Mouse (Mus musculus): Measurements from ENCODE around the gene Dhx58. TPM values are rescaled to one million over a fixed set of nuclear protein-coding genes. Genes with fewer than 3 reads are reported as not detected.
A peak's percentile ranks its signal among the peaks of the same experiment; 100 is the strongest.

Dhx58 gene
- polyA plus RNA-seq, 1 experiment from 2014 or later, result 4.3 TPM

DNA sequence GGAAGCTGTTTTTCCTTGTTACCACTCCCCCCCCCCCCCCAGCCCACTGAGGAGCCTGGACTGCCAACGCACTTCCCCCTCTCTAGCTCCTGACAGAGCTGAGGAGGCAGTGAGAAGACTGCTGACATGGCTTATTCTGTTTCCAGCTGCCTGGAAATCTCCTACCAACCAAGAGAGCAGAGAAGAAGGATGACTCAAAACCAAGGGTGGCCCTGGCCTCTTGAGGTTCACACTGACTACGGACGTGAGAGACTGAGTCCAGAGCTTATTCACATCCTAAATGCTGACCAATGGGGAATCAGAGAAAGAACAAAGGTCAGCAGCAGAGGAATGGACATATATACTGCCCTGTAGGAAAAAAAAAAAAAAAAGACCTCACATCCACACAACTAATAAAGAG lies 15.2 kb upstream of the Dhx58 start:
- DNase-seq (ENCODE audit: low spot score), result no peak
- H3K36me3 ChIP-seq (ENCODE audit: control insufficient read depth, insufficient read depth, low read length), result no peaks in the 10 kb centered on the region; the same call in 1 of the 2 replicates
- no peaks in the 10 kb centered on the region for H3K27me3 ChIP-seq (ENCODE audit: control insufficient read depth, insufficient read depth, low read length)
- H3K4me3 ChIP-seq (ENCODE audit: low read depth, low read length), result no peak overlapping the region
- no peak overlapping the region for H3K27ac ChIP-seq (ENCODE audit: low read depth, low read length)
- H3K4me2 ChIP-seq (ENCODE audit: low read depth, low read length, severe bottlenecking), result no peak overlapping the region
- H3K9ac ChIP-seq (ENCODE audit: low read length), result no peak overlapping the region
- ATAC-seq (replicated peaks; ENCODE audit: low FRiP score), result no peak
- peaks cover 2% of the 10 kb centered on the region for H3K4me1 ChIP-seq (replicated peaks; ENCODE audit: control insufficient read depth, insufficient read depth, low read length)
- no peaks in the 10 kb centered on the region for H3K9me3 ChIP-seq (ENCODE audit: control insufficient read depth, low read length)
- 87% methylated on average over 3 of the region's 3 CpGs for WGBS

GRCm38 (mm10) chr11:100718866-100719265 lies 14.8 kb upstream of the Dhx58 start:
- Histone ChIP-seq H3K4me3 (ENCODE audit: low read depth, low read length) (no peak overlapping the region), H3K4me1 (replicated peaks; ENCODE audit: control insufficient read depth, insufficient read depth, low read length) (peaks cover 6% of the 10 kb centered on the region), H3K4me2 (ENCODE audit: low read depth, low read length, severe bottlenecking) (no peak overlapping the region), H3K36me3 (ENCODE audit: control insufficient read depth, insufficient read depth, low read length) (no peaks in the 10 kb centered on the region; the same call in 1 of the 2 replicates), H3K27ac (ENCODE audit: low read depth, low read length) (no peak overlapping the region), H3K9me3 (ENCODE audit: control insufficient read depth, low read length) (no peaks in the 10 kb centered on the region), H3K9ac (ENCODE audit: low read length) (no peak overlapping the region), H3K27me3 (ENCODE audit: control insufficient read depth, insufficient read depth, low read length) (no peaks in the 10 kb centered on the region)
- DNase-seq (ENCODE audit: low spot score), result no peak
- ATAC-seq (replicated peaks; ENCODE audit: low FRiP score), result no peak
- 90% methylated on average over 4 of the region's 4 CpGs for WGBS

DNA sequence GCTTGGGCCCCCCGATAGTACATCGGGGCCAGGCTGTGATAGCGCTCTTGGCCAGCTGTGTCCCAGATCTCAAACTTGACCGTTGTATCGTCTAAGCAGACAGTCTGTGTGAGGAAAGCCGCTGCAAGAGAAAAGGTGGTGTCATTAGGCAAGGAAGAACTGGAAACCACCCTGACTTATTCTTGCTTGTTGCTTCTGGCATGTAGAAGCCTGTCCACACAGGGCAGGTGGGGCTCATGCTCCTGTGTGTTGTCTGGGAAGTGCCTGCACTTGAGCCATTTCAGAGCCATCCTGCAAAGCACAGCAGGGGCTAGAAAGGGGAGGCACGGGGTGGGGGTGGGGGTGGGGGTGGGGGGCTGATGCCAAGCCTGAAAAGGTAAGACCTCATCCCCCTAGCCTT lies 14.4 kb upstream of the Dhx58 start:
- no peak overlapping the region for H3K4me3 ChIP-seq (ENCODE audit: low read depth, low read length)
- no peaks in the 10 kb centered on the region; the same call in 1 of the 2 replicates for H3K36me3 ChIP-seq (ENCODE audit: control insufficient read depth, insufficient read depth, low read length)
- H3K27me3 ChIP-seq (ENCODE audit: control insufficient read depth, insufficient read depth, low read length), result no peaks in the 10 kb centered on the region
- no peak overlapping the region for H3K9ac ChIP-seq (ENCODE audit: low read length)
- no peak for DNase-seq (ENCODE audit: low spot score)
- no peak overlapping the region for H3K27ac ChIP-seq (ENCODE audit: low read depth, low read length)
- H3K4me2 ChIP-seq (ENCODE audit: low read depth, low read length, severe bottlenecking), result no peak overlapping the region
- 92% methylated on average over 7 of the region's 7 CpGs for WGBS
- H3K4me1 ChIP-seq (replicated peaks; ENCODE audit: control insufficient read depth, insufficient read depth, low read length), result peaks cover 11% of the 10 kb centered on the region
- no peak for ATAC-seq (replicated peaks; ENCODE audit: low FRiP score)
- H3K9me3 ChIP-seq (ENCODE audit: control insufficient read depth, low read length), result no peaks in the 10 kb centered on the region

DNA sequence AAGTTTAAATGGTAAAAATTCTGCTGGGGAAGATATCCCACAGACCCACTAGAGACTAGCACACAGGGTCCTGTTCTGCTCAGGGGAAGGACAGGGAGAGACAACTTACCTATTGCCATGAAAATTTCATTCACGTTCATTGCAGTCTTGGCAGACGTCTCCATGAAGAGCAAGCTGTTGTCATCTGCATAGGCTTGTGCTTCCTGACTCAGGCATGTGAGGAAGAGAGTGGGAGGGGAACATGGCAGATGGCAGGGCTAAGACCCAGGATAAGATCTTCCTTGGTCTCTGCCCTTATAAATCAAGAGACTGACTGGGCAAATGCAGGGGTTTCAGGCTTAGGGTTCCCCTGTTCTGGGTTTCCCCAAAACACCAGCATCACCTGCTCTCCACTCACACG lies 12.6 kb upstream of the Dhx58 start:
- no peak overlapping the region for H3K4me3 ChIP-seq (ENCODE audit: low read depth, low read length)
- ATAC-seq (replicated peaks; ENCODE audit: low FRiP score), result no peak
- WGBS, result 92% methylated on average over 3 of the region's 3 CpGs
- H3K27ac ChIP-seq (ENCODE audit: low read depth, low read length), result no peak overlapping the region
- H3K4me2 ChIP-seq (ENCODE audit: low read depth, low read length, severe bottlenecking), result no peak overlapping the region
- H3K36me3 ChIP-seq (ENCODE audit: control insufficient read depth, insufficient read depth, low read length), result no peaks in the 10 kb centered on the region; the same call in 1 of the 2 replicates
- DNase-seq (ENCODE audit: low spot score), result no peak
- H3K9ac ChIP-seq (ENCODE audit: low read length), result no peak overlapping the region
- no peaks in the 10 kb centered on the region for H3K9me3 ChIP-seq (ENCODE audit: control insufficient read depth, low read length)
- H3K4me1 ChIP-seq (replicated peaks; ENCODE audit: control insufficient read depth, insufficient read depth, low read length), result peaks cover 12% of the 10 kb centered on the region
- H3K27me3 ChIP-seq (ENCODE audit: control insufficient read depth, insufficient read depth, low read length), result no peaks in the 10 kb centered on the region

DNA sequence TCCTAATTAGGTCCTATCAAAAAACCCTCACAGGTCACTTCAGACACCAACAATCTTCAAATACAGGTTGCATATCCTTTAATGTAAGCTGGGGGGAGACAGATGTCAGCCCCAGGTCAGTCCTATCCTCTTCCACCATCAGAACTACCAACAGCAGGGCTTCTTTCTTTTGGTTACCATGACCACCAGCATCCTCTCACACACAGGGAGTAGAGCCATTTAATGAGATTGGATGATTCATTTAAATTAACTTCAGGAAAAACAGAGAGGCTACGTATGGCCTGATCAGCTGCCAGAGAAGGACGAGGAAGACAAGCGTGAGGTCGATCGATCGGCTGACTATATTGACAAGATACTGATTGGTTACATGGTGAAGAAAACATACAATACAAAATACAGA lies 10.9 kb upstream of the Dhx58 start:
- H3K27ac ChIP-seq (ENCODE audit: low read depth, low read length), result no peak overlapping the region
- no peaks in the 10 kb centered on the region; the same call in 1 of the 2 replicates for H3K36me3 ChIP-seq (ENCODE audit: control insufficient read depth, insufficient read depth, low read length)
- ATAC-seq (replicated peaks; ENCODE audit: low FRiP score) (no peak), DNase-seq (ENCODE audit: low spot score) (no peak)
- H3K27me3 ChIP-seq (ENCODE audit: control insufficient read depth, insufficient read depth, low read length), result no peaks in the 10 kb centered on the region
- peaks cover 12% of the 10 kb centered on the region for H3K4me1 ChIP-seq (replicated peaks; ENCODE audit: control insufficient read depth, insufficient read depth, low read length)
- WGBS, result 78% methylated on average over 6 of the region's 6 CpGs
- no peaks in the 10 kb centered on the region for H3K9me3 ChIP-seq (ENCODE audit: control insufficient read depth, low read length)
- H3K9ac ChIP-seq (ENCODE audit: low read length), result no peak overlapping the region
- H3K4me2 ChIP-seq (ENCODE audit: low read depth, low read length, severe bottlenecking), result no peak overlapping the region
- H3K4me3 ChIP-seq (ENCODE audit: low read depth, low read length), result no peak overlapping the region

DNA sequence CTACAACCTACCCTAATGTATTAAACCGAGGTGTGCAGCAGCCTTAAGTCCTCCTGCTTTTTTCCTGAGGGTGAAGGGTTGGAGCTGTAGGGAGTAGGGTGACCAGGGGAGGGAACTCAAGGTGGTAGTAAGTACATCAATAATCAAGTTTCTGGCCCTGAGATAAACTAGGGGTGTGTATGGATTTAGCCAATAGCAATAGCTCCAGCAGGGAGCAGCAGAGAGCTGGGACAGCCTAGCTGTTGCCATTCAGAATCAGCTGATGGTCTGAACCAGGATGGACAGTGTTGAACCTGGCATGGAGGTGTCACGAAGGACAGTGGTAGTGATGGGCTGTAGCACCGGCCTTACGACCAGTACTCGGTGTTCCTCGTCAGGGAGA lies 10.5 kb upstream of the Dhx58 start:
- ATAC-seq (replicated peaks; ENCODE audit: low FRiP score) (no peak; the same call in 1 of the 2 replicates), DNase-seq (ENCODE audit: low spot score) (peak; percentile 83)
- Histone ChIP-seq H3K4me1 (replicated peaks; ENCODE audit: control insufficient read depth, insufficient read depth, low read length) (peaks cover 12% of the 10 kb centered on the region), H3K9me3 (ENCODE audit: control insufficient read depth, low read length) (no peaks in the 10 kb centered on the region), H3K4me3 (ENCODE audit: low read depth, low read length) (no peak overlapping the region), H3K4me2 (ENCODE audit: low read depth, low read length, severe bottlenecking) (peak overlapping the region; percentile 42; the same call in 1 of the 2 replicates), H3K27ac (ENCODE audit: low read depth, low read length) (peak overlapping the region; percentile 7; the same call in 1 of the 2 replicates), H3K27me3 (ENCODE audit: control insufficient read depth, insufficient read depth, low read length) (no peaks in the 10 kb centered on the region), H3K9ac (ENCODE audit: low read length) (no peak overlapping the region; the same call in 1 of the 2 replicates), H3K36me3 (ENCODE audit: control insufficient read depth, insufficient read depth, low read length) (no peaks in the 10 kb centered on the region; the same call in 1 of the 2 replicates)
- WGBS, result 59% methylated on average over 6 of the region's 6 CpGs

DNA sequence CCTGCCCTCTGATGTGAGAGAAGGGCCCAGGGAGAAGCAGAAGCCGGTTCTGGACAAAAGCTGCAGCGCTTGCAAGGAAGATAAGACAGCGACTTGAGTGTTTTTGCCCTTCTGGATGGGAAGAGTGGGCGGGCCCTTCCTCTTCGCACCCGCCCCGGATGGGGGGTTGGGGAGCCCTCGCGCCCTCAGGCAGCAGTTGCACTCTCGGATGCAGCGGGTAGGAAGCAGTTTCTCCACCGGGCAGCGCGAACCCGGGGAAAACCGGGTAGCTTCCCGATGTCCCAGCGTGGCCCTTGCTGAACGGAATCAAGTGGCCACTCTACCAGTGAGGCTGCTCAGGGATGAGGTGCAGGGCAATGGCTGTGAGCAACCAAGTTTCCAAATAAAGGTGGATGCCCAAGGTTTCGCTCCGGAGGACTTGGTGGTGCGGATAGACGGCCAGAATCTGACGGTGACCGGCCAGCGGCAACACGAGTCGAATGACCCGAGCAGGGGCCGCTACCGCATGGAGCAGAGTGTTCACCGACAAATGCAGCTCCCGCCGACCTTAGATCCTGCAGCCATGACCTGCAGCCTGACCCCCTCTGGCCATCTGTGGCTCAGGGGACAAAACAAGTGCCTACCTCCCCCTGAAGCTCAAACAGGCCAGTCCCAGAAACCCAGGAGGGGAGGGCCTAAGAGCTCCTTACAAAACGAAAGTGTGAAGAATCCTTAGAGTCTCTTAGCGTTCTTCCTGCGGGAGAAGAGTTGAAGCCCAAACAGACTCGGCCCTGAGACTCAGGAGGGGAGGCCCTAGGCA lies 9.9 kb upstream of the Dhx58 start, which contains the start of gene Hspb9:
Gene Hspb9, plus strand, starts transcription at position 116 of the 799 bp plus-strand sequence.
- Histone ChIP-seq H3K36me3 (ENCODE audit: control insufficient read depth, insufficient read depth, low read length) (peaks cover 5% of the 10 kb centered on the region; the same call in 1 of the 2 replicates), H3K9me3 (ENCODE audit: control insufficient read depth, low read length) (no peaks in the 10 kb centered on the region), H3K4me3 (ENCODE audit: low read depth, low read length) (peak within 1 kb of the TSS; percentile 96; the same call in 1 of the 2 replicates), H3K27ac (ENCODE audit: low read depth, low read length) (peak within 1 kb of the TSS; percentile 7; the same call in 1 of the 2 replicates), H3K4me2 (ENCODE audit: low read depth, low read length, severe bottlenecking) (peak within 1 kb of the TSS; percentile 79), H3K9ac (ENCODE audit: low read length) (peak within 1 kb of the TSS; percentile 48), H3K4me1 (replicated peaks; ENCODE audit: control insufficient read depth, insufficient read depth, low read length) (peaks cover 12% of the 10 kb centered on the region), H3K27me3 (ENCODE audit: control insufficient read depth, insufficient read depth, low read length) (no peaks in the 10 kb centered on the region)
- 0 out of 2 replicates have a peak, but pooled peaks have one; percentile 30 for ATAC-seq (replicated peaks; ENCODE audit: low FRiP score)
- peak; percentile 79 for DNase-seq (ENCODE audit: low spot score)
- 3% methylated on average over 38 of the region's 38 CpGs for WGBS

DNA sequence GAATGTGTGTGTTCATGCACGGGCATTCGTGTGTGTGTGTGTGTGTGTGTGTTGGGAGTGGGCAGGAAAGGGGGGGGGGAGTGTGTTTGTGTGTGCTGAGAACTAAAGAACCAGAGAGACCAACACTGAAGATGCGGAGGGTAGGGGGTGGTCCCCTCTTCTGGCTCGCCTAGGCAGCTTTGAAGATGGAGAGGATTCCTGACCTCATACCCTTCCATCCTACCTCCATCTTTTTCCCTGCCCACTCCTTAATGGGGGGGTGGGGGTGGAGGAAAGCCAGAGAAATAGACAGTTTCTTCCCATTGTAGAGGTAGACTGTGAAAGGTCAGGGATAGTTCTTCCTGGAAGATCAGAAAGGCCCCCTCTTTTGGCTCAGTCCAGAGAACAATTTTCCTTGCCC lies 9.1 kb upstream of the Dhx58 start:
- no peak overlapping the region for H3K4me3 ChIP-seq (ENCODE audit: low read depth, low read length)
- ATAC-seq (replicated peaks; ENCODE audit: low FRiP score) (no peak), DNase-seq (ENCODE audit: low spot score) (no peak)
- 55% methylated on average over 4 of the region's 4 CpGs for WGBS
- no peaks in the 10 kb centered on the region for H3K27me3 ChIP-seq (ENCODE audit: control insufficient read depth, insufficient read depth, low read length)
- no peak overlapping the region for H3K27ac ChIP-seq (ENCODE audit: low read depth, low read length)
- no peak overlapping the region; the same call in 1 of the 2 replicates for H3K4me2 ChIP-seq (ENCODE audit: low read depth, low read length, severe bottlenecking)
- no peaks in the 10 kb centered on the region for H3K9me3 ChIP-seq (ENCODE audit: control insufficient read depth, low read length)
- H3K36me3 ChIP-seq (ENCODE audit: control insufficient read depth, insufficient read depth, low read length), result peaks cover 6% of the 10 kb centered on the region; the same call in 1 of the 2 replicates
- peaks cover 12% of the 10 kb centered on the region for H3K4me1 ChIP-seq (replicated peaks; ENCODE audit: control insufficient read depth, insufficient read depth, low read length)
- peak overlapping the region; percentile 48; the same call in 1 of the 2 replicates for H3K9ac ChIP-seq (ENCODE audit: low read length)

Data from forebrain, embryonic 11.5 days (tissue).